Mouse (Mus musculus) kidney, adult 18-20 months (tissue): ENCODE measurements around the gene Ces4a.
"Not testable (repeated sequence)": the region's sequence is repeated elsewhere in the genome, so short reads cannot be mapped to it uniquely, and the experiment has no call there.

ENCODE experiments used
- DNase-seq: peaks from one replicate; pipeline ENCODE4 v3.0.0; 2021

Ces4a gene

DNA sequence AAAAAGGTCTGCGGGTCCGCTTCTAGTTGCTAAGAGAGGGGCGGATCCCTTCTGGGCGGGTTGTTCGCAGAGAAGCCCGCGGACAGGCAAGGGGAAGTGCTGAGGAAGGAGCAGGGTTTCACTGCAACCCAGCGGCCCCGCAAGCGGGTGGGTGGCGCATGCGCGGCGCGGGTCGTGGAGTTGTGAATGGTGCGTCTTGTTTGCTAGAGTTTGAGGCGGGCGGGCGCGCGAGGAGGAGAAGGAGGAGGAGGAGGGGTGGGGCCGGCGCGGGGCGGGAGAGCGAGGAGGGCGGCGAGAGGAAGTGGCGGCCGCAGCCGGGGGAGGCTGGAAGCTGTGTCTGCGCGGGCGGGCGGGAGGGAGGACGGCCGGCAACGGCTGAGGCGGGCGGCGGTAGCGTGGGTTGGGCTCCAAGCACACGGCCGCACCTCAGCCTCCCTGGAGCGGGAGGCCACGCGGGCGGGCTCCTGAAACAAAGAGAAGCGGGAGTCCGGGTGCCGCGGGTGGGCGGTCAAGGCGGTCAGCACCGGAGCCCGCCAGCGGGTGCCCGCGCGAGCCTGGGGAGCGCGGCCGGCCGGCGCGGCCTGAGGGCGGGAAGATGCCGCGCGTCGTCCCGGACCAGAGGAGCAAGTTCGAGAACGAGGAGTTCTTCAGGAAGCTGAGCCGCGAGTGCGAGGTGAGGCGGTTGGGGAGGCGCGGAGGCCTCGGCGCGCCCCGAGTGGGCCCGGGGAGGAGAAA is 38.9 kb downstream of the Ces4a start, which contains the start of gene Cbfb:
Cbfb (plus strand) TSS at position 294 of the 735 bp plus-strand sequence.
- peak; percentile 95 for DNase-seq

DNA sequence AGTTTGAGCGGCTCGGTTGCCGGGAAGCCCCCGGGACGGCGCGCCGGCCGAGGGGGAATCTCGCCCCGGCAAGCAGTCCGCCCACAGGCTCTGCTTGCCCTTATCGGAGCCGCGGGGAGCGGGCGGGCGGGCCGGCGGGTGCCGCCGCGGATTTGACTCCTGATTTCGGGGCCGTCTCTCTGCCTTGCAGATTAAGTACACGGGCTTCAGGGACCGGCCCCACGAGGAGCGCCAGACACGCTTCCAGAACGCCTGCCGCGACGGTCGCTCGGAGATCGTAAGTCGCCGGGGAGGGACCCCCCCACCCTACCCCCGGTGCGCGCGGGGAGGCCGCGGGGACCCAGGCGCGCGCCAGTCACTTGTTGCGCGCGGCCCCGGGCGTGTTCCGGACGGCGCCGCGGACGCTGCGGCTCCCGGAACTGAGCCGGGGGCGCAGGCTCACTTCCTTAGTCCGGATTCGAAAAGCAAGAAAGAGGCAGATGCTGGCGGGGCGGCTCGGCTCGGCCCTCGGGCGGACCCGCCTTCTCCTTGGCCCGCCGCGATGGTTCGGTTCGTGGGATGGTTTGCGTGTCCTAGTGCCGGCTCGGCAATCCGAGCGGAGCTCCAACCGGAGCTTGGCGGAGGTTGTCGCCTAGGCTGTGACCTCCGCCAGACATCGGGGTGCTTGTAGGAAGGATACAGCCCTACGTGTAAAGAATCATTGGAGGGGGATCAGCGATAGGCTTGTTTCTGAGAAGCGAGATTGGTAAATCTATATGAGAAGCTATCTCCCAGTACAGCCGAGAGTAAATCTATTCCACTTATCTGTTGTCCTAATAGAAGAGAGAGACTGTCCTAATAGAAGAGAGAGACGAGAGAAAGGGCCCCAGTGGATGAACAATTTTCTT is 39.8 kb downstream of the Ces4a start:
- peak; percentile 82 for DNase-seq

DNA sequence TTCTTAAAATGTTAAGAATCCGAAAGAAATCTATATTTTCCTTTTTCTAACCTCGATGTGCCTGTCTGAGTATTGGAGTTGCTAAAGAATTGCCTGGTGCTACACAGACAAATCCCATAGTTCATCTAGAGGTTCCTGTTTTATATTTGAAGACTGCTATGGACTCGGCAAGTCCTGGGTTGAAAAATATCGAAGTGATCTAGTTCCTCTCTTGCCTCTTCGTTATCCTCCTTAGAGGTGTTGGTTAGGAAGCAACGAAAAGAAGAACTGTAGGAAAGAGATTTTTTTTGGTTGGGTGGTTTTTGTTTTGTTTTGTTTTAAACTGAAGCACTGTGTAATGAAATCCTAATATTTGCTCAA is 40.4 kb downstream of the Ces4a start:
- DNase-seq, result no peak

DNA sequence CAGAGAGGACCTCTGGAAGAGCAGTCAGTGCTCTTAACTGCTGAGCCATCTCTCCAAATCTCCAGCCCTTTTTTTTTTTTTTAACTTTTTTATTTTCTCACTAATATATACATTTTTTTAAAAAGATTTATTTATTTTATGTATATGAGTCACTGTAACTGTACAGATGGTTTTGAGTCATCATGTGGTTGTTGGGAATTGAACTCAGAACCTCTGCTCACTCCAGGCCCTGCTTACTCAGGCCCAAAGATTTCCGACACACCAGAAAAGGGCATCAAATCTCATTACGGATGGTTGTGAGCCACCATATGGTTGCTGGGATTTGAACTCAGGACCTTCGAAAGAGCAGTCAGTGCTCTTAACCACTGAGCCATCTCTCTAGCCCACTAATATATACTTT is 43.7 kb downstream of the Ces4a start:
- DNase-seq, result not testable (repeated sequence)

DNA sequence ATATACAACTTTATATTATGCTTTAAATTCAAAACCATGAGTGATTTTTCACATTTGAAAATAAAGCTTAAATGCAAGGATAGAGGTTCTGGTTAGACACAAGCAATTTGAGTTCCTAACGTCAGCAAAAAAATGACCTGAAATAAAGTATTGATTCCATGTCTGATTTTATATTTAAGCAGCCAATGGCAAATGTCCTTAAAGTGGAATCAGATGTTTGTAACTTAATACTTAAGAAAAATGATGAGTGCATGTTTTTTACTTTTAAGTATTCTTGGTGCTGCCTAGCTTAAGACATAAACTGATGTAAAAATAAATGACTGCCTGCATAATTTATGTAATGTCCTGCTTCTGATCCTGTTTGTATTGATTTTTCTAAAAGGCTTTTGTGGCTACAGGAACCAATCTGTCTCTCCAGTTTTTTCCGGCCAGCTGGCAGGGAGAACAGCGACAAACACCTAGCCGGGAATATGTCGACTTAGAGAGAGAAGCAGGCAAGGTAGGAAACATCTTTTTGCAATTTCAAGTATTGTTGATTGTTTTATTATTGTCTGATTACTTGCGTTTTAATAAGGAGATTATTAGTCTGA is 46.7 kb downstream of the Ces4a start:
- no peak for DNase-seq

DNA sequence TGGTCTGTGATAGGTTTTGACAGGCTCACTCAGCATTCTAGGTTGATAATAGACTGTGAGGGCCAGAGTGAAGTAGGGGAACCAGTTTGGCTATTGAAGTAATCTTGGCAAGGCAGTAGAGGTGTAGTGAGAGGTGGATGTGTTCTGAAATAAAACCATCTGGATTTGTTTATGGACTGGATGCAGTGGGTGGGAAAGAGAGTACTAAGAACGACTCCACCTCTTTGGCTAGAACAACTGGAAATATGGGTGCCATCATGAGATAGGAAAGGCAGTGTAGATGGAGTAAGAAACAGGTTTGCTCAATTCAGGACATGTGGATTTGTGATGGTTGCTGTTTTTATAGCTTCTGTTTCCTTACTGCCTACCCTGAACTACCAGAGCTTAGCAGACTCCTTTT is 50.6 kb downstream of the Ces4a start:
- DNase-seq, result no peak

DNA sequence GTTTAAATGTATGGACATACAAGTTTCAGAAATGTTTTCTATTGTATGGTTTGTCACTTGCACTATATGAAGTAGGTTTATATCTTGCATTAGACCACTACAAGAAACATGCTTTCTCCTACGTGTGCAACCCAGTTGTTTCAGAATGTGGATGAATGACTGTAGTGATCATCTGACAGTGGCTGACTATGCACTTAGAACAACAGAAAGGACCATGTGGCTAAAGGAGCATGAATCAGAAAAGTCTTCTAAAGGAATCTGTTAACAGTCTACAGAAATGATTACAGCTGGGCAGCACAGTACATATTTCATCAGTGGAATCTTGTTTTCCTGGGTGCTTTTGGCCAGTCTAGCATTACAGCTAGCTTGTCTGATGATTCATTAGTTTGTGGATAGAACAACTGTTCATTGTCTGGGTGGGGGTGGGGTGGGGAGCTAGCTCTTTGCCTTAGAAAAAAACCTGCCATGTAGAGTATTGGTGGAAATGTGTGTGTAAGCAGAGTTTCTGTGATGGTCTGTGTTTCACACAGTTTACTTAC is 54.9 kb downstream of the Ces4a start:
- DNase-seq, result no peak

DNA sequence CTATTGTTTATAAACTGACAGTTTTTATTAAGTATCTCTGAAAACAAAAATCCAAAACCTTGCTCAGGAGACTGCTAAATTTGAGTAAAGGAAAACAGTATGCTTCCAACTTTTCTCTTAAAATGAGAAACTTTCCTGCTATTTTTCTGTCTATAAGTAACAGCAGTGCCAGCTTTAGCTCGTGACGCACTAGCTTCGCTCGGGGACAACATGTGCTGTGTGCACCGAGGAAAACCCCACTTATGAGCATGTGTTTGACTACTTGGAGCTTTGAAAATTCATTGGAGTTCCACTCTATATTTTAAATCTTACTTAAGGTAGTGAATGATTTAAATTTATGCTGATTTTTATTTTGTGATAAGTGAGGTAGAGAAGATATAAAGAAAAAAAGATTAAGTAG is 60.6 kb downstream of the Ces4a start:
- DNase-seq, result no peak
